Mouse (Mus musculus) left cerebral cortex, adult 9 months (tissue): ENCODE results near the gene 1700012B09Rik.

Experiments
- DNase-seq, 2 experiments: peaks; one replicate each; pipeline ENCODE4 v3.0.0; 2022; ENCODE audit warnings: low spot score in 2 of 2

Gene 1700012B09Rik

GRCm38 (mm10) chr9:14770803-14771471 is at the start of gene 1700012B09Rik:
1700012B09Rik (minus strand) TSS chr9:14771030.
- no peak for DNase-seq

- DNase-seq: peak; percentile 20 to 55
Measured at GRCm38 (mm10) chr9:14810111-14810510, 39.3 kb upstream of the 1700012B09Rik start.

- no peak for DNase-seq
Measured at GRCm38 (mm10) chr9:14806786-14807185, 36.0 kb upstream of the 1700012B09Rik start.

GRCm38 (mm10) chr9:14805714-14806113 is 34.9 kb upstream of the 1700012B09Rik start:
- DNase-seq: no peak

GRCm38 (mm10) chr9:14787356-14787755 is 16.5 kb upstream of the 1700012B09Rik start:
- DNase-seq: no peak

GRCm38 (mm10) chr9:14784039-14785002 is 13.5 kb upstream of the 1700012B09Rik start, which contains the start of the genes Mre11a and Ankrd49:
Mre11a (plus strand) TSS chr9:14784654.
Ankrd49 (minus strand) TSS chr9:14784856.
- peak; percentile 85 to 96 for DNase-seq

- no peak for DNase-seq
Measured at GRCm38 (mm10) chr9:14778341-14778740, 7.5 kb upstream of the 1700012B09Rik start.

GRCm38 (mm10) chr9:14773813-14774212 is 3.0 kb upstream of the 1700012B09Rik start:
- DNase-seq: no peak

- no peak for DNase-seq
Measured at GRCm38 (mm10) chr9:14772074-14772473, 1.2 kb upstream of the 1700012B09Rik start.

- no peak for DNase-seq
Measured at GRCm38 (mm10) chr9:14769811-14770210, 1.0 kb downstream of the 1700012B09Rik start.

GRCm38 (mm10) chr9:14764765-14765164 is 6.1 kb downstream of the 1700012B09Rik start:
- peak in 1 of 2 experiments; percentile 47 for DNase-seq

GRCm38 (mm10) chr9:14759261-14759660 is 11.6 kb downstream of the 1700012B09Rik start:
- no peak for DNase-seq

- DNase-seq: no peak
Measured at GRCm38 (mm10) chr9:14758590-14758989, 12.2 kb downstream of the 1700012B09Rik start.

GRCm38 (mm10) chr9:14754469-14754868 is 16.4 kb downstream of the 1700012B09Rik start:
- no peak for DNase-seq

GRCm38 (mm10) chr9:14753947-14754346 is 16.9 kb downstream of the 1700012B09Rik start:
- DNase-seq: no peak

- no peak for DNase-seq
Measured at GRCm38 (mm10) chr9:14752001-14752522, 18.8 kb downstream of the 1700012B09Rik start, which contains the start of gene Fut4. Fut4 (minus strand) TSS chr9:14752393.

GRCm38 (mm10) chr9:14751503-14752000 is 19.3 kb downstream of the 1700012B09Rik start:
- no peak for DNase-seq

- DNase-seq: no peak
Measured at GRCm38 (mm10) chr9:14750901-14751502, 19.8 kb downstream of the 1700012B09Rik start.

- no peak for DNase-seq
Measured at GRCm38 (mm10) chr9:14740151-14740924, 30.5 kb downstream of the 1700012B09Rik start, which contains the start of gene Piwil4. Piwil4 (minus strand) TSS chr9:14740733.

GRCm38 (mm10) chr9:14739498-14740150 is 31.2 kb downstream of the 1700012B09Rik start:
- no peak for DNase-seq
